ENCODE assay signal across 19 mouse cellular contexts in the genomic region with DNA sequence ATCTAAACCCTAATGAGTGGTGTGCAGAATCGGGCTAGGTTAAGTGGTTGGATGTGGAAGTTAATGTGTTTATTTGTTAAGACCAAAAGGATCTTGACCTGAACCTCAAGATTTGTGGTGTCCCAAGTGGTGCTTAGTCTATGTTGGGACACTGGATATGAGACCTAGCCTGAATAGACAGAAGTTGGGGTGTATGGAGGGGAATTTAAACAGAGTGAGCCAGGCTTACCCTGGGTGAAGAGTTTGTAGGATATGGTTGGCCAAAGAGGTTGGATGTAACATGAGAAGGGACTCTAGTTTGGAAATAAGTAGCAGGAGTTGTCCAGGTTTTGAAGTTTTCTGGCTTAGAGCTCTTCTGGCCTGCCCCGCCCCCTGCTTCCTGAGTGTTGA. TPM values are rescaled to one million over a fixed set of nuclear protein-coding genes. Genes with fewer than 3 reads are reported as not detected.
"Had no signal": no experiment of that assay in that cellular context is flagged by ENCODE, and none has a peak within 500 bp of the region (broad histone marks: within the 10 kb centered on the region; RNA-seq: fewer than 3 reads in every experiment).

No protein-coding gene starts in this region.

- H3K4me2 ChIP-seq: limb, embryonic 12.5 days; liver, embryonic 13.5 days; lung, embryonic 15.5 days; neural tube, embryonic 12.5 days had no signal

- H3K27me3 ChIP-seq: limb, embryonic 12.5 days; liver, embryonic 13.5 days; lung, embryonic 15.5 days; megakaryocyte, embryonic 14.5 days; neural tube, embryonic 12.5 days had no signal

- H3K27ac ChIP-seq: layer of hippocampus, adult 2 months; limb, embryonic 12.5 days; liver, embryonic 13.5 days; lung, embryonic 15.5 days; macrophage; neural tube, embryonic 12.5 days had no signal

- H3K9ac ChIP-seq: limb, embryonic 12.5 days; liver, embryonic 13.5 days; liver, postnatal 0 days; lung, embryonic 15.5 days; neural tube, embryonic 12.5 days had no signal

- H3K4me1 ChIP-seq: limb, embryonic 12.5 days; liver, embryonic 13.5 days; lung, embryonic 15.5 days; neural tube, embryonic 12.5 days had no signal

- DNase-seq: kidney, postnatal 10 days; kidney, postnatal 4 days; liver; liver, embryonic 13.5 days; liver, postnatal 0 days; lung, postnatal 14 days; retina, postnatal 1 day; right cerebral cortex, postnatal 4 days; spleen, adult 18-20 months; thymus, adult 18-20 months; thymus, postnatal 14 days had no signal

- ATAC-seq: liver, postnatal 0 days had no signal

- H3K4me3 ChIP-seq: layer of hippocampus, adult 2 months; limb, embryonic 12.5 days; liver, embryonic 13.5 days; lung, embryonic 15.5 days; megakaryocyte, embryonic 14.5 days; neural tube, embryonic 12.5 days had no signal

RNA-seq across cellular contexts. Expression of gene Vipr2, which starts 15.3 kb away (rescaled TPM):
- total RNA-seq: monocyte, adult 5-6 weeks; neutrophil, adult 5-6 weeks had no signal
